Mouse (Mus musculus) macrophage (primary cell): ENCODE results near the gene Col16a1. TPM values are rescaled to one million over a fixed set of nuclear protein-coding genes. Genes with fewer than 3 reads are reported as not detected.

Experiments used
- H3K27ac ChIP-seq: fragments of 350-480 bp; formaldehyde crosslinking; 2 replicates; pipeline ENCODE4 v1.9.0; 2021
- H3K36me3 ChIP-seq: fragments of 350-480 bp; formaldehyde crosslinking; 2 replicates; pipeline ENCODE4 v1.9.0; 2021; ENCODE audit errors: inconsistent target
- H3K4me3 ChIP-seq: fragments of 350-480 bp; formaldehyde crosslinking; 2 replicates; pipeline ENCODE4 v1.9.0; 2021; ENCODE audit errors: inconsistent target
- H3K79me2 ChIP-seq: fragments of 350-480 bp; formaldehyde crosslinking; 2 replicates; pipeline ENCODE4 v1.9.0; 2021; ENCODE audit errors: inconsistent target
- WGBS: methylation state at CpG from one replicate; pipeline ENCODE4 v1.1.7; 2026; ENCODE audit warnings: inconsistent platforms; ENCODE audit not compliant: missing documents; 5-methylcytosine and 5-hydroxymethylcytosine counted together
- polyA plus RNA-seq: library from polyadenylated mRNA; stranded (reverse); fragments of 250-400 nt; gene quantifications from 3 replicates; pipeline ENCODE4 v1.2.4, GENCODE M21; 2018; ENCODE audit warnings: inconsistent platforms

Gene Col16a1
- polyA plus RNA-seq, 1 experiment from 2014 or later: not detected

DNA sequence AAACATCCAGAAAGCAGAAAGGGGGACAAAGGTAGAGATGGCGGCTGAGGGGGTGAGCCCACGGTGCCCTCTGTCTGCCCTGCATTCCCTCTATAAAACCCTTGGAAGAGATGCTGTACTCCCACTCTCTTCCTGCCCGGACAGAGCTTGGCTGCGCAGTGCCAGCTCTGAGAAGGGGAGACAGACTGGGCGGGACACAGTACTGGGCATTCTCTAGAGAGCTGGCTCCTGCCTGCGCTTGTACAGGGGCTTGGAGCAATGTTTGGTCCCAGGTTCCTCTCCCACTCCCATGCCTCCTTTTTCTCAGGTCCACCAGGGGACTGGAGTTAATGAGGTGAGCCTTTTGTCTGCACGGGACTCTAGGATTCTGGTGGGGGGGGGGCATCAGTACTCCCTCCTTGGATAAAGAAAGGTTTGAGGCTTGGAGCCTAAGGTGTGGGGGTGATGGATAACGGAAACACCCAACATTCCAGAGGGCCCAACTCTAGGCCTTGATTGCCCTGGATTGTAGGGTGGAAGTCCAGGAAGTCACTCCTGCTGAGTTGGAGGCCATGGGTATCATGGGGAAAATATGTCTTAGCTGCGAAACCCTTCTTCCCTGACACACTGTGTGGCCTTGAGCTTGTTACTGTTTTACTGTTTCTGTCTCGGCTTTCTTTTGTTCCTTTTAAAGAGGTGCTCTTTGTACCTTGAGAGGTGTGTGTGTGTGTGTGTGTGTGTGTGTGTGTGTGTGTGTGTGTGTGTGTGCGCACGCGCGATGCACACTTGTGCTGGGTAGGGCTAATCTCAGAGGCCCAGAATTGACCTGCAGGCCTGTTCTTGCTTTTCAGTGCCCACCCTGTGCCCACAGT lies 7.7 kb downstream of the Col16a1 start:
- no peaks in the 10 kb centered on the region for H3K79me2 ChIP-seq
- WGBS: 91% methylated on average over 8 of the region's 14 CpGs

DNA sequence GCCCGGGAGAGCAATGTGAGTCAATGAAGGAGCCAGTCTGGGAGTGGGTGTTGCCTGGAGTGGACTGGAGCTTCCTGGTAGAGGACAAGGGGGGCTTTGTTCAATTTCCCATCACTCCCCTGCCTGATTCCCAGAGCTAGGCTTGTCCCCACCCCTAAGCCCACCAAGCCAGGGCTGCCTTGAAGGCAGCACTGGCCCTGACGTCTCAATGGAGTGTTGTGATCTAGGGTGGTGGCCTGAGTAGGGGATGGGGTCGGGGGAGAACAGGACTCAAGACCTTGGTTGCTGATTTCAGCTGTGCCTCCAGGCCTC lies 8.3 kb downstream of the Col16a1 start:
- 86% methylated on average over 3 of the region's 3 CpGs for WGBS
- no peak overlapping the region for H3K27ac ChIP-seq
- H3K36me3 ChIP-seq: no peaks in the 10 kb centered on the region

More for the DNA sequence above, 7.7 kb downstream of the Col16a1 start:
- no peaks in the 10 kb centered on the region for H3K36me3 ChIP-seq
- H3K4me3 ChIP-seq: no peak overlapping the region
- no peak overlapping the region for H3K27ac ChIP-seq

DNA sequence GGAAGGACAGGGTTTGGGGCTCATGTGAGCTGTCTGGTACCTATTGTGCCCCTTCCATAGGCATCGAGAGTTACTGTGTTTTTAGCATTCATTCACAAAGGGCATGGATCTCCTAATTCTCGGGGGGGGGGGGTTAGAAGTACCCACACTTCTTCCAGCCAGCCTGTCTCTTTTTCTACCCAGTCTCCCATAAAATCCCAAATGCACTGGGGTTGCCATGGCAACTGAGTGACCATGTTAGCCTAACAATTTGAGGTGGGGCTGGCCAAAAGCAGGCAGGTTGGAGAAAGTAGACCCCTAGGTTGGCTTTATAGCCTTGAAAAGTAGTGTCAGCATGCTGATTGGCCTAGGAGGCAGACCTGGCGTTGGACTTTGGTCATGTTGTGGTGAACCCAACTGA lies 8.8 kb downstream of the Col16a1 start:
- Histone ChIP-seq H3K4me3 (no peak overlapping the region), H3K27ac (no peak overlapping the region), H3K79me2 (no peaks in the 10 kb centered on the region), H3K36me3 (no peaks in the 10 kb centered on the region)
- 83% methylated on average over 3 of the region's 3 CpGs for whole genome bisulfite sequencing

More for the DNA sequence above, 8.3 kb downstream of the Col16a1 start:
- Histone ChIP-seq H3K79me2 (no peaks in the 10 kb centered on the region), H3K4me3 (no peak overlapping the region)

DNA sequence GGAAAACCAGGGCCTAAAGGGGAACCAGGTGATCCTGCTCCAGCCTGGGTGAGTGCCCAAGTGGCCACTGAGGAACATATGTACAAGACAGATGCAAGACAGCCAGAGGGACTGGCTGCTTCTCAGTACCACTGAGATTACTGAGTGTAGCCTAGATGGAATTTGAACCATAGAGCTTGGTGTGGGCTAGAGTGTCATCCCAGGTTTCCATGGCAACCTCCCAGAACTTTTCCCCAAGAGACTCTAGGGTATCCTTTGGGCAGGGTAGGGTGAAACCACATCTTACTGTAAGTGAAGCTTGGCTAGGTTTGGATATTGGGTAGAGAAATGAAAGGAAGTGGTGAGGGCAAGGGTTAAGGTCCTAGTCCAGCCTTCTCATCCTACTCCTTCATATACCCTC lies 13.3 kb downstream of the Col16a1 start:
- no peaks in the 10 kb centered on the region for H3K36me3 ChIP-seq
- H3K27ac ChIP-seq: no peak overlapping the region
- no peak overlapping the region for H3K4me3 ChIP-seq
- H3K79me2 ChIP-seq: no peaks in the 10 kb centered on the region

DNA sequence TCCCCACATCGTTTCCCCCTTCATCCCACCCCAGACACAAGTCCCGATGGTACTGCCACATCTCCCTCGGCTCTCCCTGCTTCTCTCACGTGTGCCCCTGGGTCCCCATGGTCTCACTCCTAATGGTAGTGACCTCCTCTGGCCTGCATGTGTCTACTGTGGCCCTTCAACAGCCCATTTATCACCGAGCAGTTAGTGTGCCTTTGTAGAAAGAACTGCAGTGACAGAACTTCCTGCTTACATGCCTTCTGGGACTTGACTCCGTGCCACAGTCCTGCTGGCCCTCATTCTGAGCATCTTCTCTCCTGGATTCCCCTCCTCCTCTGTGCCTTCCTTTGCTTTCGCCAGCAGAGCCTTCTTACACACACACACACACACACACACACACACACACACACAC lies 15.6 kb downstream of the Col16a1 start:
- H3K79me2 ChIP-seq: no peaks in the 10 kb centered on the region
- no peak overlapping the region for H3K27ac ChIP-seq
- no peaks in the 10 kb centered on the region for H3K36me3 ChIP-seq
- H3K4me3 ChIP-seq: no peak overlapping the region
- 75% methylated on average over 6 of the region's 7 CpGs for WGBS

DNA sequence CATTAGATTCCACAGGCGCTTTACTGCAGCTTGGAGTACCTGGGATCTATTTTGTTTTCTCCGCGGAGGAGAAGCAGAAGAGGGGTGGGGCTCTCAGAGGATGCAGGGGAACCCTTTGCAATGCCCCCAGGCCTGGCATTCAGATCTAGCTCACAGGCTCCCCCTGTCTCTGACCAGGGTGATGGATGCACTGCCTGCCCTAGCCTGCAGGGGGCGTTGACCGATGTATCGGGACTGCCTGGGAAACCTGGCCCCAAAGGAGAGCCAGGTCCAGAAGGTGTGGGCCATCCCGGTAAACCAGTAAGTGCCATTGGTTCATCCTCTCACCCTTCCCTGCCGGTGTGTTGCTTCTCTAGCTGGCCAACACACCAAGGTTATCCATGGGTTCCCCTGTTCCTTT lies 19.2 kb downstream of the Col16a1 start:
- no peak overlapping the region for H3K4me3 ChIP-seq
- no peaks in the 10 kb centered on the region for H3K36me3 ChIP-seq
- H3K79me2 ChIP-seq: no peaks in the 10 kb centered on the region
- 38% methylated on average over 8 of the region's 8 CpGs for WGBS
- no peak overlapping the region for H3K27ac ChIP-seq

DNA sequence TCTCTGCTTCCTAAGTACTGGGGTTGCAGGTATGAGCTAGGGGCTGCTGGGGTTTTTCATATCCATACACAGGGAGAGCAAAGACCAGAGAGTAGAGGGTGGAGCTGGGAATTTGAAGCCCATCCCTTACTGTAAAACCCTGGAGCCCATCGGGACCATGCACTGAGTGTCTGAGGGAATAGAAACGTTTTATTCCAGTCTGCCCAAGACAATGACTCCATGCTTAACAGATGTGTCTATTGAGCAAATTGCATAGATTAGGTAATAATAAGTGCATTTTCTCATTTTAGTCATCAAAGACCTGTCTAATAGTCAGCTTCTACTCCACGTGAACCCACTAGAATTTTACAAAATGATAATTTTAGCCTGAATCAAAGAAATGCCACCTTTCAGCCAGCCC lies 22.9 kb downstream of the Col16a1 start:
- H3K79me2 ChIP-seq: no peaks in the 10 kb centered on the region
- H3K27ac ChIP-seq: no peak overlapping the region
- WGBS: 81% methylated on average over 3 of the region's 3 CpGs
- H3K4me3 ChIP-seq: no peak overlapping the region
- H3K36me3 ChIP-seq: no peaks in the 10 kb centered on the region

DNA sequence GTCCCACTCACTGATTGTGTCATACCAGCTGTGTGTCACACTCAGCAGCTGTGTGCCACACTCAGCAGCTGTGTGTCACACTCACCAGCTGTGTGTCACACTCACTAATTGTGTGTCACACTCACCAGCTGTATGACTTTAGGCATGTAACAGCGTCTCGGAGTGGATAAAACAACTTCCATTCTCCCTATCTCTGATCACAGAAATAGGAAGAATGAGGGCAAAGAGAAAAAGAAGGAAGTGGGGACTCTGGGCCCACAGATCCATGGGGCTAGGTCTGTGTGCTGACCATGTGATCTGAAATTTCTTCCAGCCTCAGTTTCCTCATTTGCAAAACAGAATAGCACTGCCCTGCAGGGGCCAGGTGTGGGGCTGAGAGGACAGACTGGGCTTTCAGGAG lies 24.1 kb downstream of the Col16a1 start:
- Histone ChIP-seq H3K36me3 (no peaks in the 10 kb centered on the region), H3K27ac (no peak overlapping the region), H3K79me2 (no peaks in the 10 kb centered on the region), H3K4me3 (no peak overlapping the region)
- WGBS: 21% methylated on average over 2 of the region's 2 CpGs

DNA sequence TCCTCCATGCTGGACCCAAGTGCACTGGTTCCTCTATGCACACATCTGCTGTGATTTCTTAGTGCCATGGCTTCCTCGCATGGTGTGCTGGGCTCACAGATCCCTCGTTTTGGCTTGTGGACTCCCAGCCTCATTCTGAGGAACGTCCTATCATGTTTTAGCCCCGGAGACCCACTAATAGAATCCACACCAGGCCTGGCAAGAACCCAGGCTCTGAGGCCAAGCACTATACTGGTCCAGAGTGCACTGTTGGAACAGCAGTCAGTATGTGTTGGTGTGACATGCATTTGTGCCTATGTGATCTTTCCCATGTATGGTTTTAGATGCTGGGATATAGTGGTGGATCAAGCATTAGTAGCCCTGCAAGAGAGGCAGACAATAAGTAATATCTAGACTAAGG lies 25.7 kb downstream of the Col16a1 start:
- H3K36me3 ChIP-seq: no peaks in the 10 kb centered on the region
- no peak overlapping the region for H3K4me3 ChIP-seq
- H3K79me2 ChIP-seq: no peaks in the 10 kb centered on the region
- no peak overlapping the region for H3K27ac ChIP-seq
- WGBS: 98% methylated on average over 4 of the region's 4 CpGs

DNA sequence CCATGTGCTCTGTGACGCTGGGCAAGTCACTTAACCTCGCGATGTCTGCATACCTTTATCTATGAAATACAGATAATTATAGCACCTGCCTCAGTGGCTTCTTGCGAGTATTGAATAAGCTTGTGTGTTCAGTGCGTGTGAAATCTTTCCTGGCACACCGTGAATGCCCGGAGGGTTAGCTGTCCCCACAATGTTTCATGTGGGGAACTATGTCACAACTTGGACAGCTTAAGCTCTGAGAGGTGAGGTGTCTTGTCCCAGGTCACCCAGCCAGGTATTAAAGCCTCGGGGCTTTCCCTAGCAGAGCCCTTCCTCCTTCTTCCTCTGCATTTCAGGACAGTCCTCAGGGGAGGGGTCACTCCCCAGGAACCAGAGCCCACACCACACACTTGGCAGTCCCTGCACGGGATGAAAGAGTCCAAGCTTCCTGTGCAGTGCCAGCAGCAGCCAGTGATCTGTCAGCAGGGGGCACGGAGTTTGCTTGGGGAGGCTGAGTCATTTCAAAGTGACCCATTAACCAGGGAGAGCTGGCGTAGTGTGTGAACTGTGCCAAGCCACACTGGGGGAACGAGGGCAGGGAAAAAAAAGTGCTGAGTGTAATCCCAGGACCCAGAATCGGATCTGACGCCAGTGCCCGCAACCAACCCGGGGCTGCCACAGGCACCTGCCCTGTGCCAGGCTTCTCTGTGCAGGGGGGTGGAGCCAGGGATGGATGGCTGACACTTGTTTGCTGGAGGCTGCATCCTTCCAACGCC lies 27.3 kb downstream of the Col16a1 start:
- 21% methylated on average over 17 of the region's 17 CpGs for WGBS
- H3K36me3 ChIP-seq: no peaks in the 10 kb centered on the region
- H3K27ac ChIP-seq: no peak overlapping the region

DNA sequence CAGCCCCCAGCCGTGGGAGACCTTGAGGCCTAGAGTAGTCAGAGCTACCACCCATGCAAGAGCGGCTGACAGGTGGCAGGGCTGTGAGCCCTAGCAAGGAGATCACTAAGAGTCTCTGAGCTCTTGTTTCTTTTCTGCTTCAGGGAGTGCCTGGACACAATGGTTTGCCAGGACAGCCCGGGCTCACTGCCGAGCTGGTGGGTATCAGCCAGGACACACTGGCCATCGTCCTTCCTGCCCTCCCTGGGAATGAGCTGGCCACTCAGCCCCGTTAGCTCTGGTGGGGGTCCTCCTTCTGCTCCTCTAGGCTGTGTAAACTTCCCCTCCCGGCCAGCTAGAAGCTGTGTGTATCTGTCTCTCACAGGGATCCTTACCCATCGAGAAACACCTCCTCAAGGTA lies 29.2 kb downstream of the Col16a1 start:
- H3K4me3 ChIP-seq: no peak overlapping the region
- no peaks in the 10 kb centered on the region for H3K79me2 ChIP-seq
- WGBS: 91% methylated on average over 8 of the region's 8 CpGs
- no peaks in the 10 kb centered on the region for H3K36me3 ChIP-seq
- no peak overlapping the region for H3K27ac ChIP-seq

More for the DNA sequence above, 27.3 kb downstream of the Col16a1 start:
- H3K79me2 ChIP-seq: no peaks in the 10 kb centered on the region
- no peak overlapping the region for H3K4me3 ChIP-seq

DNA sequence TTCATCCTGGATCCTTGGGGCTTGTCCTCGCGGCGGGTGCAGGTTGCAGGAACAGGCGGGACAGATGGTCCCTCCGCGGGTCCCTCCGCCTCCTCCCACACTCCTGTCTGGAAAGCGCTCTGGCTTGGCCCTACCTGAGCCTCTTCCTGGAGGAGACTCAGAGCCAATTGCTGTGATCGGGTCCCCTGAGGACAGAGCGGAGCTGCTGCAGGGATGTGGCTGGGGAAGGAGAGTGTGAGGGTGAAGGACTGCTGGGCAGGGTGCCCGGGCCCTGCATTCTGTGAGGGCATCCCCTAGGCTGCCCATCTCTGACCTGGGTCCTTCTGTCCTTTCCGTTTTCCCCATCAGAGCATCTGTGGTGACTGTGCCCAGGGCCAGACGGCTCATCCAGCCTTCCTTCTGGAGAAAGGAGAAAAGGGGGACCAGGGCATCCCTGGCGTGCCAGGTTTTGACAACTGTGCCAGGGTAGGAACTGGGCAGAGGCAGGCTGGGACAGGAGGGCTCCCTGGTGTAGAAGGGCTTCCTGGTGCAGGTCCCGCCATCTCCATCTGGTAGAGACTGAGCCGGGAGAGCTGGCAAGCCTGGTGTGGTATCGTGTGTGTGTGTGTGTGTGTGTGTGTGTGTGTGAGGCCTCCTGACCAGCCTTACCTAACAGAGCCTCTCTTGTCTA lies 31.3 kb downstream of the Col16a1 start:
- Histone ChIP-seq H3K36me3 (no peaks in the 10 kb centered on the region), H3K79me2 (no peaks in the 10 kb centered on the region), H3K4me3 (no peak overlapping the region), H3K27ac (no peak overlapping the region)
- WGBS: 85% methylated on average over 17 of the region's 17 CpGs

DNA sequence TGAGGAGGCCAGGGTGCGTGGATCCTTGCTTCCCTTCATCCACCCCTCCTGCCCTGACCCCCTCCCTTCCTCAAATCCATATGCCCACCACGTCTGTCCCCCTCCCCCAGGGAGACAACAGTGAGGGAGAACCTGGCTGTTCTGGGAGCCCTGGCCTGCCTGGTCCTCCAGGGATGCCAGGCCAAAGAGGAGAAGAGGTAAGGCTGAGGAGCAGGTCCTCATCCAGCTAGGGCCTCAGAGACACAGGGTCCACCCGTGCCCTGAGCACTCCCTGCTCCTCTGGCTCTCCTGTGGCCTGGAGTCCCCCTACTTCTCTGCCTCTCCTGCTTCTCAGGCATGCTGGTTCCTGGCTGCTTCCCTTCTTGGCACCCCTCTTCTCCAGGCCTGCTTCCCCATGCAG lies 31.9 kb downstream of the Col16a1 start:
- Histone ChIP-seq H3K4me3 (no peak overlapping the region), H3K79me2 (no peaks in the 10 kb centered on the region), H3K36me3 (no peaks in the 10 kb centered on the region), H3K27ac (no peak overlapping the region)
- 67% methylated on average over 1 of the region's 3 CpGs for WGBS

DNA sequence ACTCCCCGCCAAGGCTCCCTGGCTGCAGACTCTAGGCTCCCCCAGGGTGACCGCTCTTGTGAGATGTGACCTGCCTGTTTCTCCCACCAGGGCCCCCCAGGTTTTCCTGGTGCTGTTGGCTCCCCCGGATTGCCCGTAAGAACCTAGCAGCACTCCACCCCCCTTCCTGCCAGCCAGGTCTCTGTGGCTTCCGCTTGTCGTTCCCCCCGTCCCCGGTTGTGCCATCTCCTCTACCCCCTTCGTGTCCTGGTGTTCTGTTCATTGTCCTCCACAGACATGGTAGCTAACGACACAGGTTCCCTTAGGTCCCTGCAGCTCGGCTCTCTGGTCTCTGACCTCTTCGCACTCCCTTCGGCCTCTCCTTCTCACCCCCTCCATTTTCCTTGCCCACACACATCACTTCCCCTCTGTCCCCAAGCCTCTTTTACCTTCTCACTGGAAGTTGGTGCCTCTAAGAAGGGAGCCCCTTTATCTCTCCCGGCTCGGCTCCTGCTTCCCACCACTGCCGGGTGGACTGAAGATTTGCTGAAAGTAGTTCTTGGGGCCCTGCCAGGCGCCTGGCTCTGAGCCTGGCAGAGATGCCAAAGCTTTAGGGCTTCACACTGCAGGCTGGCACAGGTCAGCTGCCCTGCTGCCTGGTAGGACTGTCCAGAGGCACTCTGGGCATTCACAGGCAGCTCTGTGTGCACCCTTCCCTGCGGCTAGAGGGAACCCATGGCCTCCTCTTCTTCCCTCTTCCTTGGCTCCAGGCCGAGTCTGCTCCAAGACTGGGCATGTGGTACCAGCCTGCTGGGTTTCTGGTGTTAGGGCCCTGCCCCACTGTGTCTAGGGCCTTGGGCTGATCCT lies 33.9 kb downstream of the Col16a1 start:
- no peaks in the 10 kb centered on the region for H3K79me2 ChIP-seq
- no peak overlapping the region for H3K4me3 ChIP-seq
- H3K27ac ChIP-seq: no peak overlapping the region
- no peaks in the 10 kb centered on the region for H3K36me3 ChIP-seq
- WGBS: 34% methylated on average over 19 of the region's 19 CpGs
